Mouse (Mus musculus): ENCODE data around the gene Wars.

- TF ChIP-seq CTCF (IDR thresholded peaks at IDR 0.05): no peak
- TF ChIP-seq EP300 (IDR thresholded peaks at IDR 0.05): no peak
Measured at GRCm38 (mm10) chr12:108856186-108856585, 37.8 kb downstream of the Wars start.
